ENCODE assay signal across 22 mouse cellular contexts in genomic region chr14:16480621-16481020, GRCm38 (mm10).
A peak's percentile ranks its signal among the peaks of the same experiment; 100 is the strongest.
DNase-seq lines count a peak whose midpoint lies in the region; TF ChIP-seq lines count a peak whose summit lies in the region.
"Had no signal": no experiment of that assay in that cellular context is flagged by ENCODE, and none has a peak within 500 bp of the region (broad histone marks: within the 10 kb centered on the region; RNA-seq: fewer than 3 reads in every experiment).

No protein-coding gene starts in this region.

- H3K4me3 ChIP-seq in gastrocnemius, adult 2 months, result no peak overlapping the region
- no peak overlapping the region for H3K4me3 ChIP-seq in brown adipose tissue, adult 24 weeks (ENCODE audit: insufficient read depth, low read depth, low read length)
- H3K4me3 ChIP-seq: forebrain, embryonic 15.5 days; layer of hippocampus, adult 2 months; left cerebral cortex, adult 2 months; liver, embryonic 15.5 days; lung, embryonic 15.5 days; midbrain, embryonic 10.5 days; midbrain, embryonic 15.5 days had no signal

- intact Hi-C loops in gastrocnemius, adult 2 months (cut with DNase I), result no loop called here

- no peak for DNase-seq in gastrocnemius, adult 2 months
- DNase-seq in gastrocnemius, adult 8-10 months (ENCODE audit: low spot score in 2 of 2), result no peak
- peak; percentile 35 for DNase-seq in kidney, adult 18-20 months
- no peak for DNase-seq in kidney, postnatal 4 days
- peak; percentile 38 to 60 for DNase-seq in kidney, postnatal 25 days
- DNase-seq in thymus, postnatal 10 days (ENCODE audit: low spot score in 2 of 2), result no peak
- DNase-seq: adrenal gland, postnatal 10 days; cerebellum, adult 11 months; cerebellum, adult 9-10 months; cerebellum, postnatal 36 days; left cerebral cortex, postnatal 4 days; right cerebral cortex, postnatal 25 days; thymus, postnatal 25 days had no signal

- H3K4me1 ChIP-seq in brown adipose tissue, adult 24 weeks (ENCODE audit: control insufficient read depth, insufficient read depth, insufficient read length, low read length), result peaks cover 19% of the 10 kb centered on the region; the same call in 1 of the 2 replicates
- H3K4me1 ChIP-seq: liver, embryonic 15.5 days; midbrain, embryonic 15.5 days had no signal

- no peak for TF ChIP-seq CTCF in gastrocnemius, adult 2 months (IDR thresholded peaks at IDR 0.05)

- H3K27ac ChIP-seq in gastrocnemius, adult 2 months, result peak overlapping the region; percentile 16; the same call in 1 of the 2 replicates
- 0 out of 2 replicates have a peak overlapping the region, but pooled peaks have one; percentile 4 for H3K27ac ChIP-seq in brown adipose tissue, adult 24 weeks (replicated peaks; ENCODE audit: low read depth, low read length)
- H3K27ac ChIP-seq: forebrain, embryonic 15.5 days; hindbrain, embryonic 14.5 days; layer of hippocampus, adult 2 months; left cerebral cortex, adult 2 months; liver, embryonic 15.5 days; lung, embryonic 15.5 days; midbrain, embryonic 10.5 days; midbrain, embryonic 15.5 days had no signal

Comparison
In these comparisons a context has a peak if more than half of its experiments do, and no peak if none do; other contexts are left out.
1. DNase-seq: peak in kidney, adult 18-20 months (single experiment) and kidney, postnatal 25 days (2 of 2); none in gastrocnemius, adult 2 months (single experiment), gastrocnemius, adult 8-10 months (0 of 2), kidney, postnatal 4 days (0 of 2) and thymus, postnatal 10 days (0 of 2).